Mouse (Mus musculus) ZHBTc4 (cell line): ENCODE results near the gene Grik2.
A peak's percentile ranks its signal among the peaks of the same experiment; 100 is the strongest.
"Not testable (repeated sequence)": the region's sequence is repeated elsewhere in the genome, so short reads cannot be mapped to it uniquely, and the experiment has no call there.

ENCODE experiments used
- DNase-seq: peaks from one replicate; pipeline ENCODE4 v3.0.0-alpha.2; 2011; ENCODE audit warnings: low read depth, low spot score

The Grik2 gene

DNA sequence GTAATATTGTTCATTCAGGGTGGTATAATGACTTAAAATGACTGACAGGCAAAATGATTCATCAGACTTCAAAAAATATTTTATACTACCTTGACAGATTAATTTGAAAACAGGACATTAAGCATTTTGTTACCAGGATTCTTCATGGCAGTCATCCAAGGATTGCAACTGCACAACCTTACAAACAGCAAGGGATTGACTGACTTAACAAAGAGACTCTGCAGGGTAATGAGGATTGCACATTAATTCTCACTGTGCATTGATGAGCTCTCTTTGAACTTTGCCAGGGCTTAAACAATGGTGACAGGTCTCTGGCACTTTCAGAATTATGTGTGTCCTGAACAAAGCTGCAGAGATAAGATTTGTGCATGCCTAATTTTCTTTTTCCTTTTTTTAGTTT lies 466.2 kb downstream of the Grik2 start:
- no peak for DNase-seq

DNA sequence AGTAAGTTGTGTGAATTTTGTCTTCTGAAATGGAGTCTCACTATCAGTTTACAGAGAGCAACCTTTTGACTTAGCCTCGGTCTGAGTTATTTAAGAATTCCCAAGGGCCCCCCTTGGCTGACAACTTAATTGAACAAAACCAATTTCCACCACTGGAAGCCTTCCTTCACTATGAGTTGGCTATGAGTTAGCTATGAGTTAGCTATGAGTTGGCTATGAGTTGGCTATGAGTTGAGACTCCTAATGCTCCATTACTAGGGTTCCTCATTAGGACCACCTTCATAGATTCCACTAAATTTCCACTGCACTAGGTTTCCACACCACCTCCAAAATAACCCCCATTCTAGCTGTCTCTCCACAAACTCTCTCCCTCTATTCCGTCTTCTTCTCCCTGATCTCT lies 468.7 kb downstream of the Grik2 start:
- no peak for DNase-seq

DNA sequence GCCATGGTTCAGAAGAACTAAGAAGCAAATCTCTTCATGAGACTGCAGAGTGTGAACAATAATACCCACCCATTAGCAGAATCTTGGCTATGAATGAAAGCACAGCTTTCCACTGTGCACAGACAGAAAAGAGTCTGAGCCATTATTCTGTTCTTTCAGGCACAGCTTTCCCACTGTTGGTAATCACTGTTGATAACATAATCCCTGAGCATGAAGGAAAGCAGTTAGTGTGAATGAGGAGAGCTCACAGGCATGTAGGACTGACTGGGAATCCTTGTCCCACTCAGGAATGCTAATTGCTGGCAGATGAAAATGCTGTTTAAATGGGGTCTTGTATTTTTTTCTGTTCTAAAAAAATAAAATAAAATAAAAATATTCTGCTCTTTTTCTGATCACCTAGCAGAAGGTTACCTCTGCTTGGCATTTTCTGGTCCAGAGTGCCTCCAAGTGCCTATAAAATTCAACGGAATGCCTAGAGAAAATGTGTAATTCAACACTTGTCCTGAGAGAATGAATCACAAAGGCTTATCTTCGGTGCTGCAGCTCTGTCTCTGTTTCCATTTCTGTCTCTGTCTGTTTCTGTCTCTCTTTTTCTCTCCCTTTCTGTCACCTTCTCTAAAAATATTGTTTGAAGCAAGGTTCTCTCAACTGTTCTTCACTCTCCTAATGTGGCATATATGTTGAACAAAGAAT lies 532.2 kb downstream of the Grik2 start:
- no peak for DNase-seq

DNA sequence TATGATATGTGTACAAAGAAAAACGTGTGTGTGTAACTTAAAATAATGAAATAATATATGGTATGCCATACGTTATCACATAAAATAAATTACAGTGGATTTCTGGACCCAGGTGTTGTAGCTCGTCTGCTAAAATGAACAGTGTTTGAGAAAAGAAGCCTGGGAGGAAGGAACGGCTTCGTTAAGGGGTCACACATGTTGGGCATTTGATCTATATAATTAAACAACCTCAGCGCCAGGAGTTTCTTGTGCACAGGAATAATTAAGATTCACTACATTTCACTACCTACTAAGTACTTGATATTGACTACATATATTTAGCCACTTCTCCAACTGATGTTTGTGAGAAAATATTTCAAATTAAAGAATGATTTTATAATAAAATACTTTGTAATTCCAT lies 551.2 kb downstream of the Grik2 start:
- DNase-seq: not testable (repeated sequence)

DNA sequence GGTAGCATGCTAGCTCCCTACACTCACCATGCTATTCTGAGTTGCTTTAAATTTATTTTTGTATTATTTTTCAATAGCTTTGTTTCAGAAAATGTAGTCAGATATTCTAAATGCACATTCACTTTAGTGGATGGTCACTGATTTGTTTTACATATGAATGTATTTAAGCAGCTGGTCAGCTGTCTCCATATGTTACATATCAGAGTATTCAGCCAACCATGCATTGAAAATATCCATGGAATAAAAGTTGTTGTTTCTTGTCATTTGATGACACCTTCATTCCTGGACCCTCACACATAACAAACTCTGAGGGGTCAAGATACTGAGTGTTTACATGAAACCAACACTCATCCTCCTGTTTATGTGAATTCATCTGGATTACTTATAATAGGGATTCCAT lies 551.7 kb downstream of the Grik2 start:
- DNase-seq: not testable (repeated sequence)

DNA sequence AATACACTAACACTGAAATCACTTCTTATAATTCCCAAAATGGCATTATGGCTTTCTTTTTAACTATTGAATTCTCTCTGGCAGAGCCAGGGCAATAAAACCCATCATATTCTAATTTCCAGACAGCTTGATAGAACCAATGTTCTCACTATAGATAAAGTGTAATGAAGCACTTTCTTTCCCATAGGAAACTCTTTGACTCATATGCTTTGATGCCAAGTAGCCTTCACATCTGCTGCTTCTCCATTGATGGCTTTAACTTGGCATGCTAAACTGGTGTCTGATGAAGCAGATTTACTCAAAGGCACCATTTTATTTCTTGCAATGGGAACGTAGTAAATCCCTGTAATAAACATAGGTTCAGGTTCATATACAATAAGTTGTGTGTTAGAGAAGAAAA lies 568.5 kb downstream of the Grik2 start:
- no peak for DNase-seq

DNA sequence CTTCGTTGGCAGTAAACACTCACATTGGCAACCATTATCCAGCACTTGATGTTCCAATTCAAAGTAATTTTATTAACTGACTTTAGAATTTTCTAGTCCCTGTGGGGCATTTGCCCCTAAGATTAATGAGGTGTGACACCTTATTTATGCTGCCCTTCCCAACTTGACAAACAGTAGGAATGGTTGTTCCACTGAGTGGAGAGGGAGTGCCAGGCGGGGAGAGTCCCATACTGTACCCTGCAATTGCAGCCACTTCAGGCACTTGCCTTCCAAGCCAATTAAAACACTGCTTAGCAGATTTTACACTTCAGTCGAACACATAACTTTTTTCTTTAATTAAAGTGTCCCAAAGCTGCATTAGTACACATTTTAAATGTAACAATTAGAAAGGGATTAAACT lies 568.9 kb downstream of the Grik2 start:
- DNase-seq: no peak

DNA sequence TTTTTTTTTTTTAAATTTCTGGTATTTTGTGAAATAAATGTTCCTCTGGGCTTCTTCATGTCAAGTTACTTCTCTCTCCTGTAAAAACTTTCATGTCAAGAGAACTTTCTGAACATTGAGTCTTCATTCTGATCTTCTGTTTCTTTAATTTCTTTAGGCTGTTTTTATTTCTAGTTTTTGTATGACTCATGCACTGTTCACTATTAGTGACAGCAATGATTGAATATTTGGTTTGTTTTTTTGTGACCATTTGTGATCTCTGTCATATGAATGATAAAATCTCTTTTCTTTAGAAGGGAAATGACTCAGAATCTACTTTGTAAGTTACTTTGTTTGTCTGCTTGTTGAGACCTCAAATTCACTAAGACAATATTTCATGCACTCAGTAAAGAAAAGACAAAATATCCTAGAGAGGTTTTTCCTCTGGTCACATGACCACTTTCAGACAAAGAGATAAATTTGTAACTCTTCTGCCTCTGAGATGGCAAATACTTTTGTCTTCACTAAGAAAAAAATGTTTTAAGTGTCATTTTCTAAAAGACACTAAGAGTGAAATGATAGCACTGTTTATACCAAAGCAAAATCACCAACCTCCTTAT lies 596.7 kb downstream of the Grik2 start:
- DNase-seq: no peak

DNA sequence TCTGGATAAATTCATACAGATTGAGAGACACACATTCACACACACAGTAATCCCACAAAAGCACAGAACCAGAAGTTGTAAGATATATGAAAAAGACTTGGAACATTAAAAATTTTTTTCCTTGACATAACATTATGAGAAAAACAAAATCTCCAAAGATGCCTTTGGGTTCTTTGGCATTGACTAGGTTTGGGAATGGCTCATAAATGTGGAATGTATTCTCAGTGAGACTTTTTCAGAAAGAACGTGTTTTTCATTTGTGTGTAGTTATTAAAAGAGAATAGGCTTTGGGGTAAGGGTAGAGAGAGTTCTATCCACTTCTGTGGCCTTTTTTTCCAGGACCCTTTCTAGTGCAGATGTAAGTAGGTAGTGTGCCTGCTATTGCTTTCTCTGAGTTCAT lies 597.3 kb downstream of the Grik2 start:
- no peak for DNase-seq

DNA sequence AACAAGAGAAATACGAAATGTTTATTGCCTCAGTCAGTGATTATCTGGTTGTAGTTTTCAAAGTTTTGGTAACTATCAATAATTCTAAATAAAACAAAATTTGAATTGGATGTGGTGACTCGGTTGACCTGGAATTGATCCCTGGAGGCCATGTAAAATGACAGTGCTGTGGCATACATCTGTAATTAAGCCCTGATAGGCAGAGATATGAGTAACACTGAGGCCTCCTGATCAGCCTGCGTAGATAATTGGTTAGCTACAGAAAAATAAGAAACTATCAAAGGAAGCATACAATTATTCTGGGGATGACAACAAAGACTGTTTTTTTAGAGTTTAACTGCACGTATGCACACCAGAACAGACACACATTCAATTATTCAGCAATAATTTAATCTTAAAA lies 634.4 kb downstream of the Grik2 start:
- no peak for DNase-seq

DNA sequence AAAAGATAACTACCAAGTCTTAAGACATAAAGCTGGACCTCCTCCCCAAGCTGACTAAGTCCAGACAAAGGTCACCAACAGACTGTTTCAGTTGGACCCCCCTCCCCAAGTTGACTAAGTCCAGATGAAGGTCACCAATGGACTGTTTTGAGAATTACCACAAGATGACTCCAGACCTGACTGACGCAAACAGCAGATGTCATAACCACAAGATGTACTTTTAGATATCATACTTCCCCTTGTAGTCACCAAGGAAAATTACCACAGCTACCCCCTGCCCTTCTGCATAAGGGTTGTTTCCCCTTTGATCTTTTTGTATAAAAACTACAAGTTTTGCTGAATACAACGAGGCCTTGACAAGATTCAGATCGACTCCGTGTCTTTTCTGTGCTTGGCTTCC lies 637.1 kb downstream of the Grik2 start:
- DNase-seq: not testable (repeated sequence)

DNA sequence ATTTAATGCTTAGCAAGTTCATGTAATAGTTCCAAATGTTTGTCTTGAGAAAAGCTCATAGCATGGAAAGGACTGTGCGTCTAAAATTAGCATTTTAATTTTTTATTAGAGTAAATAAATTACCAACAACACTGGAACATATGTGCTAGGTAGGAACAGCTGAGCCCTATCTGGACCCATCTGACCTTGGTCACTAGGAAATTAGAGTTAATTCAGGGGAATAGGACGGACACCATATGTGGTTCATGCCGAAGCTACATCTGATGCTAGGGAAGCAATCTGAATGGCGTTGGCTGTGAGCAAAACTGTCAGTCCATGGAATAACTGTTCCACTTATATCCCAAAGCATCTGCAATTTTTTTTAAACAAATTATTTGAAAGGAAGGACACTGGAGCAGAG lies 638.9 kb downstream of the Grik2 start:
- DNase-seq: no peak

DNA sequence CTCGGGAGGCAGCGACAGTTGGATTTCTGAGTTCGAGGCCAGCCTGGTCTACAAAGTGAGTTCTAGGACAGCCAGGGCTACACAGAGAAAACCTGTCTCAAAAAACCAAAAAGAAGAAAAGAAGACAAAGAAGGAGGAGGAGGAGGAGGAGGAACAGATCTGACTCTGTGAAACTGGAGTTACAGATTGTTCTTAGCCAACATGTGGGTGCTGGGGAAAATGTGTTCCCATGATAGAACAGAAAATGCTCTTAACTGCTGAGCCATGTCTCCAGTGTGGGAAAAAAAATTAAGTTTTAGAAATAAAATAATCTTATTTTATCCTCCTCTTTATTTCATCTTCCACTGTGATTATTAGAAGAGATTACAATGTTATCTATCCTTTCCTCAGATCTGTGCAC lies 645.9 kb downstream of the Grik2 start:
- DNase-seq: no peak

DNA sequence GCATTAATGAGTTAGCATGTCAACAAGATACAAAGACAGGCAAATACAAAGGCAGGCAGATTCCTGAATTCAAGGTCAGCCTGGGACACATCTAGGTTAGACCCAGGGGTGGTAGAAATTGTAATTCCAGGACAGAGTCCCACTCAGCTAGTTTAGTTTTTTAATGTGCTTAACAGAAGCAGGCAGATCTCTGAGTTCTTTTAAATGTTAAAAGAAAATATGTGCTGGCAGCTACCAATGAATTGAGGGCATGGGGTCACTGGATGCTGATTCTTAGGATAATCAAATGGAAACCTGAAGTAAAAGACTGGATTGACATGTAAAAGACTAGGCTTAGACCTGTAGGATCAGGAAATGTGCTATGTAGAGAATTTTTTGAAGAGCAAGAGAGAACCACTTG lies 651.8 kb downstream of the Grik2 start:
- DNase-seq: peak; percentile 76

DNA sequence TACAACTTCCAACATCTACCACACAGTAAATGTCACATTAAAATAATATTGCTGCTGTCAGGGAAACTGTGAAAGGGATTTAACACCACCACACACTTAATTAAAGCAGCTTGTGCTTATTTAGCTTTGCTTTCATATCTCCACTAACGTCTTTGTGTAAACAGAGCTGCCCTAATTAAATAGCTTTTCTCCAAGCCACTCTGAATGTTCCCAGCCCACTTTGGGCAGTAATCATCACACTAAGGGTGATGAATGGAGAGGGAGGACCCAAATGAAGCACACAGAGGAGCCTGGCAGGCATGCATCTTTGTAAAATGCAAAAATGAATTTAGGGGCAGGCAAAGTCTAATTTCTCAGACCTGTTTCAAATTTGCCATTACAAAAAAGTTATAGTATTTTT lies 657.3 kb downstream of the Grik2 start:
- no peak for DNase-seq

DNA sequence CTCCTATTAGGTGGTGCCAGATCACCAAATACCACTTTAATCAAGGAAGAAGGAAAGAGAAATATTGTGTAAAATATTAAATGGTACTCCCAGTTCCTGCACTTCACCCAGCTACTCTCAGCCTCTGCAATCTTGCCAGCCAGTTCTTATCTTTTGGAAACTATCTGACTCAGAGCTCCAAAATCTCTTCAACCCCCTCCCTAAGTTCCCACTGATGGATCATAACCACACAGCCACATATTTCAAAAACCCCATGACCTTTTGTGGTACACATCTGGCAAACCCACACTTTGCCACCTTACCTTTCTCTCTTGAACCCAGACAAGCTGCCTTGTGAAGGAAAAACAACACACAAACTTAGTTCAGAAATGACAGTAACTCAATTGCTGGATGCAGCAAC lies 738.2 kb downstream of the Grik2 start:
- DNase-seq: no peak

DNA sequence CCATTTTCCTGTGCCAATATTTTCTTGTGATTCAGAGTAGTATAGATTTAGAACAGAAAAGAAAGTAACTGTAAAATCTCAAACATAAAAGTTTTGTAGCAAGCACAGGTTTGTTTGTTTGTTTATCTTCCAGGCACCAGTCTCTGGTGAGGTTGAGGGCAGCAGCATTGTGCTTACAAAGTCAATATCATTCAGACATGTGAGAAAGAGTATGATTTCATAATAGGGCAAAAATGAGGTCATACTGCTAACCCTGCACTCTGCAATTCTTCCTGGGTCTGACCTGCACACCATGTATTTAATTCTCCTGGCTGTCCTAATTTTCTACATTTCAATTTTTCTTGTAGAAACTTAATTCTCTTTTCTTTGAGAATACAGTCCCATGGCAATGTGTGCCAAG lies 739.2 kb downstream of the Grik2 start:
- no peak for DNase-seq
